Mouse (Mus musculus): ENCODE measurements around the gene Slc39a11. TPM values are rescaled to one million over a fixed set of nuclear protein-coding genes. Genes with fewer than 3 reads are reported as not detected.

Slc39a11 gene
- polyA plus RNA-seq, 1 experiment from 2014 or later, result 32.3 TPM

GRCm38 (mm10) chr11:113507716-113508480 is 142.0 kb downstream of the Slc39a11 start:
- Histone ChIP-seq H3K27ac (no peak overlapping the region), H3K9ac (no peak overlapping the region), H3K4me3 (no peak overlapping the region), H3K9me3 (replicated peaks) (no peaks in the 10 kb centered on the region), H3K4me1 (peaks cover 17% of the 10 kb centered on the region), H3K36me3 (no peaks in the 10 kb centered on the region), H3K4me2 (replicated peaks) (no peak overlapping the region), H3K27me3 (no peaks in the 10 kb centered on the region)
- WGBS, result 65% methylated on average over 11 of the region's 11 CpGs
- no peak for ATAC-seq (ENCODE audit: low FRiP score)

GRCm38 (mm10) chr11:113505551-113506160 is 144.2 kb downstream of the Slc39a11 start:
- H3K4me3 ChIP-seq, result no peak overlapping the region
- H3K27ac ChIP-seq, result no peak overlapping the region
- no peaks in the 10 kb centered on the region for H3K36me3 ChIP-seq
- no peak overlapping the region for H3K4me2 ChIP-seq (replicated peaks)
- H3K9ac ChIP-seq, result no peak overlapping the region
- H3K9me3 ChIP-seq (replicated peaks), result no peaks in the 10 kb centered on the region
- H3K27me3 ChIP-seq, result no peaks in the 10 kb centered on the region
- WGBS, result 88% methylated on average over 12 of the region's 12 CpGs
- ATAC-seq (ENCODE audit: low FRiP score), result no peak
- H3K4me1 ChIP-seq, result peaks cover 18% of the 10 kb centered on the region

- no peak for ATAC-seq (ENCODE audit: low FRiP score)
- H3K36me3 ChIP-seq, result no peaks in the 10 kb centered on the region
- 76% methylated on average over 11 of the region's 11 CpGs for WGBS
- H3K27me3 ChIP-seq, result no peaks in the 10 kb centered on the region
- H3K9ac ChIP-seq, result no peak overlapping the region
- peaks cover 23% of the 10 kb centered on the region for H3K4me1 ChIP-seq
- no peak overlapping the region for H3K4me3 ChIP-seq
- H3K4me2 ChIP-seq (replicated peaks), result no peak overlapping the region
- no peaks in the 10 kb centered on the region for H3K9me3 ChIP-seq (replicated peaks)
- no peak overlapping the region for H3K27ac ChIP-seq
These were observed 145.3 kb downstream of the Slc39a11 start for GRCm38 (mm10) chr11:113504459-113505062.

DNA sequence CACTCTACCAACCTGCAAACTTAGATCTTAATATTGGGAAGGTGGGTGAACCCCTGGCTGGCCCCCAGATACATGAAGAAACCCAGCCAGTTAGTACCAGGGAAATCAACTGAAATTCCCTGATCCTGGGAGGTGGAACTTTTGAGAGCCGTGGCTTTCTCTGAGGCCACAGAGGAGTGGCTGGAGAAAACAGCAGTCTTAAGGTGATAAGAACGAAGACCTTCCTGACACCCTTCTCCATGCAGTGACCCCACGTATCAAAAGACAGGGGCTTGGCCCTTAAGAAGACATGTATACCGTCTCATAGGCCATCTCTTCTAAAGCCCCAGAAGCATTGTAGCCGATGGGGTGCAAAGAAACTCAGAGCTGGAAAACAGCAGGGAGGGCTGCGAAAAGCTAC is 146.9 kb downstream of the Slc39a11 start:
- Histone ChIP-seq H3K9ac (no peak overlapping the region), H3K4me2 (replicated peaks) (no peak overlapping the region), H3K9me3 (replicated peaks) (no peaks in the 10 kb centered on the region), H3K36me3 (no peaks in the 10 kb centered on the region), H3K4me1 (peaks cover 17% of the 10 kb centered on the region), H3K4me3 (no peak overlapping the region), H3K27me3 (no peaks in the 10 kb centered on the region), H3K27ac (no peak overlapping the region)
- 87% methylated on average over 6 of the region's 6 CpGs for WGBS
- no peak for ATAC-seq (ENCODE audit: low FRiP score)

GRCm38 (mm10) chr11:113500631-113501305 is 149.1 kb downstream of the Slc39a11 start:
- peak; percentile 26; the same call in 1 of the 2 replicates for ATAC-seq (ENCODE audit: low FRiP score)
- Histone ChIP-seq H3K9me3 (replicated peaks) (no peaks in the 10 kb centered on the region), H3K4me1 (peaks cover 17% of the 10 kb centered on the region), H3K4me3 (no peak overlapping the region), H3K9ac (no peak overlapping the region), H3K4me2 (replicated peaks) (no peak overlapping the region), H3K27me3 (no peaks in the 10 kb centered on the region), H3K27ac (0 out of 2 replicates have a peak overlapping the region, but pooled peaks have one; percentile 8), H3K36me3 (no peaks in the 10 kb centered on the region)
- 77% methylated on average over 20 of the region's 20 CpGs for WGBS

GRCm38 (mm10) chr11:113498889-113499288 is 151.0 kb downstream of the Slc39a11 start:
- H3K36me3 ChIP-seq, result no peaks in the 10 kb centered on the region
- no peak overlapping the region for H3K9ac ChIP-seq
- H3K27me3 ChIP-seq, result no peaks in the 10 kb centered on the region
- peaks cover 15% of the 10 kb centered on the region for H3K4me1 ChIP-seq
- 60% methylated on average over 9 of the region's 9 CpGs for WGBS
- no peak overlapping the region for H3K4me3 ChIP-seq
- H3K9me3 ChIP-seq (replicated peaks), result no peaks in the 10 kb centered on the region
- no peak overlapping the region for H3K4me2 ChIP-seq (replicated peaks)
- H3K27ac ChIP-seq, result no peak overlapping the region
- no peak for ATAC-seq (ENCODE audit: low FRiP score)

- H3K27me3 ChIP-seq, result no peaks in the 10 kb centered on the region
- no peaks in the 10 kb centered on the region for H3K36me3 ChIP-seq
- 0 out of 2 replicates have a peak, but pooled peaks cover 3% of the 10 kb centered on the region for H3K4me1 ChIP-seq
- no peak overlapping the region for H3K9ac ChIP-seq
- no peak for ATAC-seq (ENCODE audit: low FRiP score)
- H3K4me3 ChIP-seq, result no peak overlapping the region
- no peak overlapping the region for H3K4me2 ChIP-seq (replicated peaks)
- WGBS, result 71% methylated on average over 12 of the region's 12 CpGs
- no peak overlapping the region for H3K27ac ChIP-seq
- H3K9me3 ChIP-seq (replicated peaks), result no peaks in the 10 kb centered on the region
These were observed 155.8 kb downstream of the Slc39a11 start for GRCm38 (mm10) chr11:113494021-113494546.

DNA sequence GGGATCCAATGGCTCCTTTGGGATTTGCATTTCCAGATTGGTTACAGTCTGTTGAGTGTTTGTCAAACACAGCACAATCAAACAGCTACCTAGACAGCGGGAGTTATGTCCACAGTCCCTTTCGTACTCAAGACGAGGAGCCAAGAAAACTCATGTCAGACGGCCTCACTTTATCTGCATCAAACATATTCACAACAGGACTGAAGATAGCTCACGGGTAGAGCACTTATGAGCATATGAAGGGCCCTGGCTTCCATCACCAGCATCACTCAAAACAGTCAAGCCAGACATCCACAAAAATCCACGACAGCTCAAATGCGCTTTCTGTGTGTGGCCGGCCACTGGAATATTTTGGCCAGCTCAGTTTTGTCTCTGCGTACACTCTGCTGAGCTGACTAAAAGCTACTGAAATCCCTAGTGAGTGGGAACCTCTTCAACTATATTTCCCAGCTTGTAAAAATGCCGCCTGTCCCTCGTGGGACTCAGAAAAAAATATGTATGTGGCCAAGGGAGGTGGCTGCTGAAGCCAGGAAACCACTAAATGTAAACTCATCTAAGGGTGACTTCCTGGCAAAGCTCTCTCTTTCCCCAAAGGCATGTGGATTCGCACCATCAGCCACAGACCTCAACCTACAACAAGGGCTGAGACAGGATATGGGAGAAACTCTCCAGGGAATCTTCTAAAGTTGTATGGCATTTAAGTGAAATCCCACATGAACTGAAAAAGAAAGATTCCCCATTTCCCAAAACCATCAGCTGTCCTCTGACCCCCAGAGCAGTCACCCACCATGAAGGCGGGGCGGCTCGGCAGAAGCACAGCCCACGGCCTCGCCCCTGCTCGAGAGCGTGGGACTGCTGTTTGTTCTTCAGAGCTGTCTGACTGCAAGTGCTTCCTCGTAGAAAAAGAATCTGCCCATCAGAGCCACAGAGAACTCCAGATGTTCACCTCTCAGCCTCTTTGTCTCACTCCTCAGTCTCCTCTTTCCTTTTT is 159.1 kb downstream of the Slc39a11 start:
- Histone ChIP-seq H3K9me3 (replicated peaks) (no peaks in the 10 kb centered on the region), H3K4me1 (peaks cover 11% of the 10 kb centered on the region; the same call in 1 of the 2 replicates), H3K27ac (no peak overlapping the region; the same call in 1 of the 2 replicates), H3K36me3 (no peaks in the 10 kb centered on the region), H3K4me3 (no peak overlapping the region), H3K4me2 (replicated peaks) (no peak overlapping the region), H3K27me3 (no peaks in the 10 kb centered on the region), H3K9ac (no peak overlapping the region)
- ATAC-seq (ENCODE audit: low FRiP score), result no peak
- WGBS, result 84% methylated on average over 20 of the region's 20 CpGs

DNA sequence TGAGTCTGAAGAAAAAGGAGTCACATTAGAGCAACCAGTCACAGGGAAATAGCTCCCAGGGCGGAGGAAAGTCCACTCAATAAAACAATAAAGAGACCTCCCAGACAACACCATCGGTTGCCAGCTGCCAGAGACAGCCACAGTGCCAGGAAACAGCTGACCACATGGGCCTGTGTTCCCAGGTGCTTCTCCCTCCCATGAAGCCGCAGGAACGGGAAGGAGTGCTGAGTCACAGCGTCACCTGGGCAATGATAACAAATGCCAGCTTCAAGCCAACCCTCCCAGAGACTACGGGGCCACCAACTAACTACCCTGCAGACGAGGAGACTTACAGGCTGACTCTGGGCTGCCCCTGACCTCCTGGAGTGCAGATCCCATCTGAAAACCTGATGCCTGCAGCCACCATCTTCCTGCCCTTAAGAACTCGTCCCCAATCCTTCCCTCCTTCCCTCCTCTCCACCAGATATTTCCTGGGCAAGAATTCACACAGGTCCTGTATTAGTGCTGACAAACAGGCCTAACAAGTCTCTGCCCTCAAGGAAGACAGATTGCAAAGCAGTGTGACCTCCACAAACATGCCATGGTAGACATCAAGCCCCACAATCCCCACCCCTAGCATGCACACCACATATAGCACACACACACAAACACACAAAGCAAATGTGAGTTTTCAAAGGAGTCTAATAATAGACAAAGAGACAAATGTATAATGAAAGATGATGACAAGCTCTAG is 162.1 kb downstream of the Slc39a11 start:
- WGBS, result 58% methylated on average over 8 of the region's 8 CpGs
- H3K27ac ChIP-seq, result no peak overlapping the region

GRCm38 (mm10) chr11:113484037-113484436 is 165.8 kb downstream of the Slc39a11 start:
- 83% methylated on average over 10 of the region's 10 CpGs for WGBS
- no peak overlapping the region for H3K4me3 ChIP-seq
- H3K9ac ChIP-seq, result no peak overlapping the region
- H3K4me1 ChIP-seq, result peaks cover 8% of the 10 kb centered on the region; the same call in 1 of the 2 replicates
- no peak overlapping the region for H3K27ac ChIP-seq
- no peak overlapping the region for H3K4me2 ChIP-seq (replicated peaks)
- H3K27me3 ChIP-seq, result no peaks in the 10 kb centered on the region
- H3K36me3 ChIP-seq, result no peaks in the 10 kb centered on the region
- ATAC-seq (ENCODE audit: low FRiP score), result no peak
- H3K9me3 ChIP-seq (replicated peaks), result no peaks in the 10 kb centered on the region

More for the DNA sequence above, 162.1 kb downstream of the Slc39a11 start:
- H3K36me3 ChIP-seq, result no peaks in the 10 kb centered on the region
- H3K4me2 ChIP-seq (replicated peaks), result no peak overlapping the region
- no peaks in the 10 kb centered on the region for H3K27me3 ChIP-seq
- peaks cover 11% of the 10 kb centered on the region; the same call in 1 of the 2 replicates for H3K4me1 ChIP-seq
- no peak overlapping the region for H3K9ac ChIP-seq
- no peak for ATAC-seq (ENCODE audit: low FRiP score)
- H3K4me3 ChIP-seq, result no peak overlapping the region
- H3K9me3 ChIP-seq (replicated peaks), result no peaks in the 10 kb centered on the region

Measured in hindbrain, embryonic 12.5 days (tissue).